Mouse (Mus musculus): ENCODE data around the gene Camkmt. TPM values are rescaled to one million over a fixed set of nuclear protein-coding genes. Genes with fewer than 3 reads are reported as not detected.

The Camkmt gene
- polyA plus RNA-seq, 1 experiment from 2014 or later = 11.4 TPM

- H3K27ac ChIP-seq (replicated peaks; ENCODE audit: low read depth, low read length) = no peak overlapping the region
- H3K4me2 ChIP-seq (ENCODE audit: low read depth, severe bottlenecking) = no peak overlapping the region
- no peaks in the 10 kb centered on the region for H3K27me3 ChIP-seq (ENCODE audit: control insufficient read depth, insufficient read depth, low read length)
- no peak overlapping the region for H3K9ac ChIP-seq (ENCODE audit: low read length)
- no peaks in the 10 kb centered on the region for H3K36me3 ChIP-seq (ENCODE audit: control insufficient read depth, insufficient read depth, low read length)
- no peaks in the 10 kb centered on the region for H3K4me1 ChIP-seq (ENCODE audit: control insufficient read depth, insufficient read depth, low read length)
- no peak overlapping the region for H3K4me3 ChIP-seq (ENCODE audit: low read depth, low read length)
- no peak for DNase-seq (ENCODE audit: low spot score)
- no peak for ATAC-seq (ENCODE audit: insufficient number of reproducible peaks, low FRiP score, low TSS enrichment, low read depth)
- H3K9me3 ChIP-seq (ENCODE audit: control insufficient read depth, low read length) = no peaks in the 10 kb centered on the region
- WGBS = 77% methylated on average over 10 of the region's 10 CpGs
Measured at GRCm38 (mm10) chr17:85375523-85375922, 285.2 kb downstream of the Camkmt start.

GRCm38 (mm10) chr17:85377496-85377895 is 287.1 kb downstream of the Camkmt start:
- DNase-seq (ENCODE audit: low spot score) = no peak

GRCm38 (mm10) chr17:85379101-85379500 is 288.7 kb downstream of the Camkmt start:
- Histone ChIP-seq H3K4me1 (ENCODE audit: control insufficient read depth, insufficient read depth, low read length) (no peaks in the 10 kb centered on the region), H3K4me2 (ENCODE audit: low read depth, severe bottlenecking) (no peak overlapping the region), H3K9me3 (ENCODE audit: control insufficient read depth, low read length) (no peaks in the 10 kb centered on the region), H3K27ac (replicated peaks; ENCODE audit: low read depth, low read length) (no peak overlapping the region), H3K36me3 (ENCODE audit: control insufficient read depth, insufficient read depth, low read length) (no peaks in the 10 kb centered on the region), H3K27me3 (ENCODE audit: control insufficient read depth, insufficient read depth, low read length) (no peaks in the 10 kb centered on the region), H3K4me3 (ENCODE audit: low read depth, low read length) (no peak overlapping the region), H3K9ac (ENCODE audit: low read length) (no peak overlapping the region)
- ATAC-seq (ENCODE audit: insufficient number of reproducible peaks, low FRiP score, low TSS enrichment, low read depth) (no peak), DNase-seq (ENCODE audit: low spot score) (no peak)
- WGBS = 93% methylated on average over 7 of the region's 7 CpGs

More at GRCm38 (mm10) chr17:85377496-85377895, 287.1 kb downstream of the Camkmt start:
- WGBS = 92% methylated on average over 8 of the region's 8 CpGs
- Histone ChIP-seq H3K36me3 (ENCODE audit: control insufficient read depth, insufficient read depth, low read length) (no peaks in the 10 kb centered on the region), H3K4me1 (ENCODE audit: control insufficient read depth, insufficient read depth, low read length) (no peaks in the 10 kb centered on the region), H3K9ac (ENCODE audit: low read length) (no peak overlapping the region), H3K4me3 (ENCODE audit: low read depth, low read length) (no peak overlapping the region), H3K27me3 (ENCODE audit: control insufficient read depth, insufficient read depth, low read length) (no peaks in the 10 kb centered on the region), H3K9me3 (ENCODE audit: control insufficient read depth, low read length) (no peaks in the 10 kb centered on the region), H3K4me2 (ENCODE audit: low read depth, severe bottlenecking) (no peak overlapping the region), H3K27ac (replicated peaks; ENCODE audit: low read depth, low read length) (no peak overlapping the region)
- no peak for ATAC-seq (ENCODE audit: insufficient number of reproducible peaks, low FRiP score, low TSS enrichment, low read depth)

- H3K4me3 ChIP-seq (ENCODE audit: low read depth, low read length) = no peak overlapping the region
- H3K9me3 ChIP-seq (ENCODE audit: control insufficient read depth, low read length) = no peaks in the 10 kb centered on the region
- H3K27ac ChIP-seq (replicated peaks; ENCODE audit: low read depth, low read length) = no peak overlapping the region
- no peak overlapping the region for H3K9ac ChIP-seq (ENCODE audit: low read length)
- ATAC-seq (ENCODE audit: insufficient number of reproducible peaks, low FRiP score, low TSS enrichment, low read depth) (no peak), DNase-seq (ENCODE audit: low spot score) (no peak)
- 88% methylated on average over 8 of the region's 8 CpGs for WGBS
- no peaks in the 10 kb centered on the region for H3K4me1 ChIP-seq (ENCODE audit: control insufficient read depth, insufficient read depth, low read length)
- H3K4me2 ChIP-seq (ENCODE audit: low read depth, severe bottlenecking) = no peak overlapping the region
- H3K27me3 ChIP-seq (ENCODE audit: control insufficient read depth, insufficient read depth, low read length) = no peaks in the 10 kb centered on the region
- H3K36me3 ChIP-seq (ENCODE audit: control insufficient read depth, insufficient read depth, low read length) = no peaks in the 10 kb centered on the region
Measured at GRCm38 (mm10) chr17:85381578-85382223, 291.3 kb downstream of the Camkmt start.

- Histone ChIP-seq H3K27ac (replicated peaks; ENCODE audit: low read depth, low read length) (no peak overlapping the region), H3K9me3 (ENCODE audit: control insufficient read depth, low read length) (no peaks in the 10 kb centered on the region), H3K27me3 (ENCODE audit: control insufficient read depth, insufficient read depth, low read length) (no peaks in the 10 kb centered on the region), H3K36me3 (ENCODE audit: control insufficient read depth, insufficient read depth, low read length) (no peaks in the 10 kb centered on the region), H3K9ac (ENCODE audit: low read length) (no peak overlapping the region), H3K4me3 (ENCODE audit: low read depth, low read length) (no peak overlapping the region), H3K4me2 (ENCODE audit: low read depth, severe bottlenecking) (no peak overlapping the region), H3K4me1 (ENCODE audit: control insufficient read depth, insufficient read depth, low read length) (no peaks in the 10 kb centered on the region)
- ATAC-seq (ENCODE audit: insufficient number of reproducible peaks, low FRiP score, low TSS enrichment, low read depth) = no peak
- 79% methylated on average over 4 of the region's 4 CpGs for WGBS
- no peak for DNase-seq (ENCODE audit: low spot score)
Measured at GRCm38 (mm10) chr17:85382344-85382743, 292.0 kb downstream of the Camkmt start.

GRCm38 (mm10) chr17:85382906-85383305 is 292.6 kb downstream of the Camkmt start:
- Histone ChIP-seq H3K9me3 (ENCODE audit: control insufficient read depth, low read length) (no peaks in the 10 kb centered on the region), H3K4me3 (ENCODE audit: low read depth, low read length) (no peak overlapping the region), H3K27me3 (ENCODE audit: control insufficient read depth, insufficient read depth, low read length) (no peaks in the 10 kb centered on the region), H3K4me2 (ENCODE audit: low read depth, severe bottlenecking) (no peak overlapping the region), H3K9ac (ENCODE audit: low read length) (no peak overlapping the region), H3K4me1 (ENCODE audit: control insufficient read depth, insufficient read depth, low read length) (no peaks in the 10 kb centered on the region), H3K27ac (replicated peaks; ENCODE audit: low read depth, low read length) (no peak overlapping the region), H3K36me3 (ENCODE audit: control insufficient read depth, insufficient read depth, low read length) (no peaks in the 10 kb centered on the region)
- WGBS = 85% methylated on average over 6 of the region's 6 CpGs
- DNase-seq (ENCODE audit: low spot score) = no peak
- no peak for ATAC-seq (ENCODE audit: insufficient number of reproducible peaks, low FRiP score, low TSS enrichment, low read depth)

GRCm38 (mm10) chr17:85393091-85393890 is 302.9 kb downstream of the Camkmt start:
- ATAC-seq (ENCODE audit: insufficient number of reproducible peaks, low FRiP score, low TSS enrichment, low read depth) (no peak), DNase-seq (ENCODE audit: low spot score) (no peak)
- no peaks in the 10 kb centered on the region for H3K27me3 ChIP-seq (ENCODE audit: control insufficient read depth, insufficient read depth, low read length)
- no peaks in the 10 kb centered on the region for H3K4me1 ChIP-seq (ENCODE audit: control insufficient read depth, insufficient read depth, low read length)
- 83% methylated on average over 16 of the region's 16 CpGs for WGBS
- no peaks in the 10 kb centered on the region for H3K36me3 ChIP-seq (ENCODE audit: control insufficient read depth, insufficient read depth, low read length)
- H3K27ac ChIP-seq (replicated peaks; ENCODE audit: low read depth, low read length) = no peak overlapping the region
- H3K9ac ChIP-seq (ENCODE audit: low read length) = no peak overlapping the region
- H3K9me3 ChIP-seq (ENCODE audit: control insufficient read depth, low read length) = no peaks in the 10 kb centered on the region
- no peak overlapping the region for H3K4me2 ChIP-seq (ENCODE audit: low read depth, severe bottlenecking)
- H3K4me3 ChIP-seq (ENCODE audit: low read depth, low read length) = no peak overlapping the region

GRCm38 (mm10) chr17:85393891-85394321 is 303.6 kb downstream of the Camkmt start:
- Histone ChIP-seq H3K9me3 (ENCODE audit: control insufficient read depth, low read length) (no peaks in the 10 kb centered on the region), H3K36me3 (ENCODE audit: control insufficient read depth, insufficient read depth, low read length) (no peaks in the 10 kb centered on the region), H3K4me2 (ENCODE audit: low read depth, severe bottlenecking) (no peak overlapping the region), H3K9ac (ENCODE audit: low read length) (no peak overlapping the region), H3K4me1 (ENCODE audit: control insufficient read depth, insufficient read depth, low read length) (no peaks in the 10 kb centered on the region), H3K4me3 (ENCODE audit: low read depth, low read length) (no peak overlapping the region), H3K27me3 (ENCODE audit: control insufficient read depth, insufficient read depth, low read length) (no peaks in the 10 kb centered on the region), H3K27ac (replicated peaks; ENCODE audit: low read depth, low read length) (no peak overlapping the region)
- 89% methylated on average over 7 of the region's 7 CpGs for WGBS
- DNase-seq (ENCODE audit: low spot score) = no peak
- no peak for ATAC-seq (ENCODE audit: insufficient number of reproducible peaks, low FRiP score, low TSS enrichment, low read depth)

Data from limb, embryonic 11.5 days (tissue).